Mouse (Mus musculus): ENCODE results near the gene Mtmr3.

The Mtmr3 gene

DNA sequence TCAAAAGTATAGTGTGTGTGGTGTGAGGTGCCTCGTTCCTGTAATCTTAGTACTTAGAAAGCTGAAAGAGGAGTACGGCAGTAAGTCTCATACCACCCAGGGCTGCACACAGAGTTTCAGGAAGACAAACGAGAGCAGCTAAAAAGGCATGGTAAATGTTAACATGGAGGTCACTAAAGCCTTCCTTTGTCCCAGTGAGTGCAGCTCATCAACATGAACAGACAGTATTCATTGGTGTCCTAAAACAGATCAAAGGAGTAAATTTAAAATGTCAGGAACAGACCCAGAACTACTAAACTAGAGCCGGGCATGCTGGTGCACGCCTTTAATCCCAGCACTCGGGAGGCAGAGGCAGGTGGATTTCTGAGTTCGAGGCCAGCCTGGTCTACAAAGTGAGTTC is 75.7 kb downstream of the Mtmr3 start:
- DNase-seq (ENCODE audit: low read depth): no peak

DNA sequence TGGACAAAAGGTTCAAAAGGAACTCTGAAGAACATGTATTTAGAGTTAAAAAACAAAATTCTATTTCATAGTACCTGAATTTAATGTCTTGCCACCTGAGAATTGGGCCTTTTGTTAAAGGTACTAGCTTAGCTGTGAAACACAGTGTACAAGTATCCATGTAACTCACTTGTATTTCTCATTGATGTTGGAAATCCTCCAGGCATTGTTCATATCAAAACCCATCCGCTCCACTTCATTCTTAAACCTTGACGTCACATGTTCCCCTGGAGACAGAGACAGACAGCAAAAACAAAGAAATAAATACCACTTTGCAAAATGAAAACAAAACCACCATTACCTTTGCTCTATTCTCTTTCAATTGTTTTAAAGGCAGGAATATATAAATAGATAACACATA is 87.2 kb downstream of the Mtmr3 start:
- no peak for DNase-seq (ENCODE audit: low read depth)

DNA sequence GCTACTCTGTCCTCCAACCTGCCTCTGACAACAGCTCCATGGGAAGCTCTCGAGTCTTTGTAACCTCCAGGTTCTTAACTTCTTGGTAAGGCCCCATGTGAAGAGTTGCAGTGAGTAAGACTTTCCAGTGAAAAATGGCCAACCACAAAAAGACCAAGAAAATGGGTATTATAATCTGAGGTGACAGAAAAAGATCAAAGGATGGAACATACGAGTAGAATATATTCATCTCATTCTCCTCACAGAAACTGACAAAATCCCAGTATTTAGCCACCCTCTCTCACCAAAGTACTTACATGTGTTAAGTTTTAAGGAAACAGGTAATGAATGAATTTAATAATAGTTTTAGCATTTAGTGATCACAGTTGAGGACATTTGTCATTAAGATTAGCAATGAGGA is 88.2 kb downstream of the Mtmr3 start:
- DNase-seq (ENCODE audit: low read depth): no peak

DNA sequence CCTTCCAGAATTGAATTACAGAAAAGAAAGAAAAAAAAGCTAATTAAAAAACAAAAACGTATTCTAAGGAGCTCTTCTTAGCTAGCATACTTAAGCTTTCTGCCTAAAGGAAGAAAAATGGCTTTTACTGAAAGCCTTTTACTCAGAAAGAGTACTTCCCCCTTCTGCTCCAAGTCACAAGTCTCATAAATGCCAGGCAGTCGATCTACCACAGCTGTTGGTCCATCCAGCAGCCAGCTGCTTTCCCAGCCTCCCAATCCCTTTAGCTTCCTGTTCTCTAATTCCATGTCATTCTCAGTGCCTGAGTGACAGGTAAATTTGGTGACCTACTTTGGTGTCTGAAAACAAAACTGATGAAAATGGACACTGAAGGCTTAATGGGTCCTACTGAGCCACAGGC is 92.5 kb downstream of the Mtmr3 start:
- no peak for DNase-seq (ENCODE audit: low read depth)

DNA sequence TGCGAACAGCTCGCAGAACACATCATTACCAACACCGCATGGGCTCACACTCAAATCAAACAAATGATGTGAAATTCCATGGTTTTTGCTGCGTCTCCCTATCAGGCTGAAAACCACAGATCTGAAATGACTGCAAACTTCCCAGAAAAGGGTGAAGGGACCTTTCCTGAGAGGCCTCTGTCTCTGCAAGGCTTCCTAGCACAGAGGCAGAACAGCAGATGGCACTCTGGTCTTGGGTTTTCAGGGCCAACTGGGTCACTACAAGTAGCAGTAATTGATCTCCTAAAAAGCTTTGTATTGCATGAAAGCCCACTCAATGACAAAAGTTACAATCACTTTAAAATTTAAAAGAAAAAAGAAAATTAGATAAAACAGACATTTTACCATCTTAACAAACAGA is 93.8 kb downstream of the Mtmr3 start:
- no peak for DNase-seq (ENCODE audit: low read depth)

DNA sequence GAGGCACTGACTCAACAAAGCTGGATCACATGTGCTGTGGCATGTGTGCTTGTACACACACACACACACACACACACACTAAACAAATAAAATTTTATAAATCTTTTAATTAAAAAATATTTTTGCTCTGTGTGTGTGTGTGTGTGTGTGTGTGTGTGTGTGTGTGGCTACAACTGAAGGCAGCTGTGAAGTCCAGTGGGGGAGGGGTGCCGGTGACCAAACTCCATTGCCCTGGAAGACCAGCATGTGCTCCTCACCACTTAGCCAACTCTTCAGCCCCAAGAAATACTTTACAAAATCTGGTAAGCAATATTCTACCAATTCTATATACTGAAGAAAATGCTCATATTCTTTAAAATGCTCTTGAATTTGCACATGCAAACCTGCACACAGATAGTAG is 94.4 kb downstream of the Mtmr3 start:
- DNase-seq (ENCODE audit: low read depth): no peak

DNA sequence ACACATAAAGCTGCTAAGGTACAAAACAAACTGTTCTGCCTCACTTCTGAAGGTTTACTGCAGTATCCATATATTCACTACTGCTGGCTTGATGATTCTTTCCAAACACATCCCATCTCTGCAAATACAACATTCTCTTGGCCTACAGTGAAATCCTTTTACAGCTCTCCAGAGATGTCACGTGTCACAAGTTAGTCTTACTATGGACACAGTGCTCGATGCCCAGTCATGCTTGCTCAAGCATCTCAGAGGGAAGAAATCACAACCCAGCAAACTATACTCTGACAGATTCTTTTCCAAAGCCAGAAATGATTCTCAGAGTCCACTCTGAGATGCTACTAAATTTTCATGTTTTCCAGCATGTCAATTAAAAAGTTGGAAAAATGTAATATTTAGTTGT is 95.2 kb downstream of the Mtmr3 start:
- DNase-seq (ENCODE audit: low read depth): no peak

DNA sequence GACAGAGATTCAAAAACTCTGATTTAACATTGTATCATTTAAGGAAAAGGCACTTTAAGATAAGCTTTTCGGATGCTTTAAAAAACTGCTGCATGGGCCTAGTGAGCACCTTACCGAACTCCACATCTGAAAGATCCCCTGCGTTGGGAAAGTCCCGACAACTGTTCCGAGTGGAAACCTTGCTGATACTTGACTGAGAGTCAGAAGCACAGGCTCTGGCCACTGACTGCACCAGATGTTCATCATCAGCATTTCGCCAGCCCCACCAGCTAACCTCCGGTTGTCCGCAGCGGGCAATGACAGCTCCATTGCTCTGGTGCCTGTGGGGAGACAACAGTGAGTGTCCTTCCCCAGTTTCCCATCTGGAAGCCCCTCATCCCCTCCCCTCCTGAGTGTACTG is 95.9 kb downstream of the Mtmr3 start:
- DNase-seq (ENCODE audit: low read depth): no peak

DNA sequence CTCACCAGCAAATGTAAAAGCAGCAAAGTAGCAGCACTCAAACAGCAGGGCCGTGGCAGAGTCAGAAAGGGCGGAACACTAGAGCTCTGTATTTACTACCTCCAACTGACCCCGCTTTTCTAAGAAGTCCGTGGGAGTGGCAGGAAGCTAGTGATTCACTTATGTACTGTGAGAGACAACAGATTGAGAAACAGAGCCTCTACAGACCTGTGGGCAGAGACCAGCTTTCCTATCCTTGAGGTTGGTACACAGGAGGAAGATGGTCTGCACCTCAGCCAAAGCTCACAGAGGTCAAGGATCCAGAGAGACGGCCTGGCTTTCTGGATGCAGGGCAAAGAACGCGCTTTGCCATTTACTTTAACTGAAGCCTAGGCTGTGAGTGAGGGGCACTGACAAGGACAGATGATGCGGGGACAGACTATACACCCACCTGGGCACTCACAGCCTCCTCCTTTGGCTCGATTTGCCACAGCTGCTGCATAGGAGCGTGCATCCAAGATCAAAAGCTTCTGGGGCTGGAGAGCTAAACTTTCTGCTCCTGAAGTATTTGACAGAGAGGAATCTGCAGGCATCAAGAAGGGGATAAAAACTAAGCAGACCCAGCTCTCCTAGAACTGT is 97.1 kb downstream of the Mtmr3 start:
- DNase-seq (ENCODE audit: low read depth): no peak

DNA sequence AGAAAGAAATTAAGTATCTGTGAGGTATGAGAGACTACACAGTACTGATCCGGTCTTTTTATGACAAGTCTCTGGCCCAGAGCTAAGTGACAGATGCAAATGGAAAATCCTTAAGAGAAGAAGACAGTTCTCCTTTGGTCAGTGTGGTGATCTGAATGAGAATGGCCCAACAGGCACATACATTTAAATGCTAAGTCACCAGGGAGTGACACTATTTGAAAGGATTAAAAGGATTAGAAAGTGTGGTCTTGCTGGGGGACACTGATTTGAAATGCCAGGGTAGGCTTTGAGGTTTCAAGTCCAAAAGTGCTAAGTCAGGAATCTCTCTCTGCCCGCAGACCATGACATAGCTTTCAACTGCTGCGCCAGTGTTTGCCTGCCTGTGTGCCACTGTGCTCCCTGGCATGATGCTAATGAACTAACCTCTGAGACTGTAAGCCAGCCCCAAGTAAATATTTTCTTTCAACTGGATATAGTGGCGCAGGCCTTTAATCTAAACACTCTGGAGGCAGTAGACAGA is 99.6 kb downstream of the Mtmr3 start:
- DNase-seq (ENCODE audit: low read depth): no peak

DNA sequence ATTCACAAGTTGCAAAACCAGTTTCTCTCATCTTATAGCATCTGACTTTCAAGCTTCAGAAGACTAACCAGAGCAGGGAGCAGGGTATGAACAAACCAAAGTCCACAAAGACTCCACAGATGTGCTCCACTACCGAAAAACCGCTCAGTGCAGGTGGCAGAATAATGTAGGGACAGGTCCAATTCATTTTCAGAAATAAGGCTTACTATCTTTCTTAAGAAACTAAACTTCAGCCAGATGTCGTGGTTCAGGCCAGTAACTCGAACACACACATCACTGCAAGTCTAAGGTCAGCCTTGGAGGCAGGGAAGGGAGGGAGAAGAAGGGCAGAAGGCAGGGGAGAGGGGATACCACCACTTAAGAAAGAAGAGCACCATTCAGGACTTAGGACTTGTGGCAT is 105.5 kb downstream of the Mtmr3 start:
- no peak for DNase-seq (ENCODE audit: low read depth)

DNA sequence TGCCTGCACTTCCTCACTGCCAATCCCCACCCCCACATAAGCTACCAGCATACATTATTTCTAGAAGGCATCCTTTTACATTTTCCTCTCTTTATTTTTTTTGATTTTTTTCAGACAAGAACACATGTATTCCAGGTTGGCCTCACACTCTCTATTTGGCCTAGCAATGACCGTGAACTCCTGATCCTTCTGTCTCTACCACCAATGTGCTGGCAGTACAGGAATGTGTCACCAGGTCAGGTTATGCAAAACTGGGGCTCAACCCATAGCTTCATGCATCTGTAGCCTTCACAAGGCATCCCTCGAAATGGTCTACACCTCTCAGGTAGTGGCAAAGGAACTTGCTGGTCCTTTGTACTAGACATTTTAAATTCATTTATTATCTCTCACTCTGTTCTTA is 105.9 kb downstream of the Mtmr3 start:
- DNase-seq (ENCODE audit: low read depth): no peak

DNA sequence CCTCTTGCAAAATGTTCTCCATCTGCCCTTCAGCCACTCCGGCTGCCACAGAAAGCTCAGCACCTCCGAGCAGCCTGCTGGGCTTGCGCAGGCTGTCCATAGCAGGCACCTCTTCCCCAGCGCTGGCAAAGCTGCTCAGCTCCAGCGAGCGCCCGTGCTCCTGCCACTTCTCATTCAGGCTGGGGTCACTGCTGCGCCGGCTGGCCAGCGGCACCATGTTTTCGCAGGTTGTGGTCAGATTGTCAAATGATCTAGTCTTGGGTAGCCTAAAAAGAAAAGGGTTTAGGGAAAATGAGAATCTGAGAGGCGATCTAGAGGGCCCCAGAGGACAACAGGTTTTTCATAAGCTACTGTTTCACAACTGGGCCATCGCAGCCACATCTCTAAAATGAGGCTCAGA is 106.3 kb downstream of the Mtmr3 start:
- no peak for DNase-seq (ENCODE audit: low read depth)

DNA sequence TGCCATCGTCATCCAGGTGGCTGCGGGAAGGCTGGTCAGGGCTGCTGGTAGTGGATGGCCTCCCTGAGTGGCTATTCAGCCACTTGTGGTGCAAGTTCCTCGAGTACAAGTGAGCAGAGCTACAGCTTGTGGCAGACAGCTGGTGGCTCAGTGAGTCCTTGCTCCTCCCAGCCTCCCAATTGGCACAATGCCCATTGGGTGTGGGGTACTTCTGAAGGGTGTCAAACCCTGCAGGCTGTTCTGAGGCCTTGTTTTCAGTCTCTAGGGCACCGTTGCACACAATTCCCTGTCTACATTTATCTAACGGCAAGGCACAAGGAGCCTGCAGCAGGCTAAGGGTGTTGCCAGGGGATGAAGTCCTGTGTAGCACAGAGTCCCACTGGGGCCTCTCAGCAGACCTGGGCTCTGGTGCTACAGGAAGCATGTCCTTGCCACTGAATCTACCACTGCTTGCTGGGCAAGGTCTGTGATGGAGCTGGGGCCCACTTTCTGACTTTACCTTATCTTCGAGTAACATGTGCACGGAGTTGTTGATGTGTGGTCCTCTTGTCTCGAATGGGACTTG is 107.2 kb downstream of the Mtmr3 start:
- peak; percentile 68 for DNase-seq (ENCODE audit: low read depth)

DNA sequence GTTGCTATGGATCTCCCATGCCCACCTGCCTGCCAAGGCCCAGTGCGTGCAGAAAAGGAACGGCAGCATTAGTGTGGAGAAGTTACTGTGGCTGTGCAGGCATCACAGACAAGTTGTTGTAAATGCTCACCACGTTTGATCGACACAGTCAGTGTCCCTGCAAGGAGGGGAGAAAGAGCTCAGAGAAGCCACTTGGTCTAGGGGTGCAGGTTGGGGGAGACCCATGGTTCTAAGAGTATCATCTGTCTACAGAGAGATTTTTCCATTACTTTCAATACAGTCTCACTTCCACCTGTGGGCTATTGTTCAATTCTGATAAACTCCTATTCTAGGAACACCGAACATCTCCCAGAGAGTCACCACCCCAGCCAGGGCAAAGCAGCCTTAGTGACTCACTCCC is 110.1 kb downstream of the Mtmr3 start:
- no peak for DNase-seq (ENCODE audit: low read depth)

DNA sequence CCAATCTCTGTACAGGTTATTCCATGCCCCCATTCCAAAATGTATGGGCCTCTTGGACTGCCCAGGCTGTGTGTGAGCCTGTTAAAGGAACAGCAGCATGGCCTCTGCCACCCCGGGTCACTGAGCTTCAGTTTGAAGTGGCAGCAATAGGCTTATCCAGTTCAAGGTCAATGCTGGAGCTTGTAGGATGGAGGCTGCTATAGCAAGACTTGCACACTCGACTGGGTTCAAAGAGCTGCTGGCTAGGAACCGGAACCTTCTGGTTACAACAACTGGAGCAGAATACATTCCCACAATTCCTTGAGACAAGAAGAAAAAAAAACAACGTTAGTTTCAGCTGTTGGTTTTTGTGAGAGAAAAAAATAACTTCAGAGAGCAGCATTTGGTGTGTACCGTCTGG is 112.0 kb downstream of the Mtmr3 start:
- no peak for DNase-seq (ENCODE audit: low read depth)

DNA sequence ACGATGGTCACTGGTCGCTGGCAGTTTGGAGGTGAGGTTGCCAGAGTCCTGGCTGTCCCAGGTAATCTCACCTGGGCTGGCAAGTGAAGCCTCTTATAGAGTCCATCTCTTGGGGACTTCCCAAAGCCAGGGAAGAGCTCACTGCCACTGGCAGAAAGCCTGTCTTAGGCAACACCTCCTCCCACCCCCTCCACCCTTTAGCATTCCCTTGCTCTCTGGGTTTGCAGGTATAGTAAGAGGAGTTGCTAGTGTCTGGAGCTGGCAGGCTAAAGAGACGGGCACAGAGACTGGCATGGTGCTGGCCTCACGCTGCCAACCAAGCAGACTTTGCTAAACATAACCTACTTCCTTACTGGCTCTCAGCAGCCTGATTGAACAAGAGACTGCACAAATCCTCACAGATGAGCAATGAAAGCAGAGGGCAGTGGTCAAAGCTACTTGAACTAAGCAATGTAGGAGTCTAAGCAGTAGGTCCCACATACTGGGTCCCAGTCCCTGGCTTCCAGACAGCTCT is 118.4 kb downstream of the Mtmr3 start:
- DNase-seq (ENCODE audit: low read depth): no peak

DNA sequence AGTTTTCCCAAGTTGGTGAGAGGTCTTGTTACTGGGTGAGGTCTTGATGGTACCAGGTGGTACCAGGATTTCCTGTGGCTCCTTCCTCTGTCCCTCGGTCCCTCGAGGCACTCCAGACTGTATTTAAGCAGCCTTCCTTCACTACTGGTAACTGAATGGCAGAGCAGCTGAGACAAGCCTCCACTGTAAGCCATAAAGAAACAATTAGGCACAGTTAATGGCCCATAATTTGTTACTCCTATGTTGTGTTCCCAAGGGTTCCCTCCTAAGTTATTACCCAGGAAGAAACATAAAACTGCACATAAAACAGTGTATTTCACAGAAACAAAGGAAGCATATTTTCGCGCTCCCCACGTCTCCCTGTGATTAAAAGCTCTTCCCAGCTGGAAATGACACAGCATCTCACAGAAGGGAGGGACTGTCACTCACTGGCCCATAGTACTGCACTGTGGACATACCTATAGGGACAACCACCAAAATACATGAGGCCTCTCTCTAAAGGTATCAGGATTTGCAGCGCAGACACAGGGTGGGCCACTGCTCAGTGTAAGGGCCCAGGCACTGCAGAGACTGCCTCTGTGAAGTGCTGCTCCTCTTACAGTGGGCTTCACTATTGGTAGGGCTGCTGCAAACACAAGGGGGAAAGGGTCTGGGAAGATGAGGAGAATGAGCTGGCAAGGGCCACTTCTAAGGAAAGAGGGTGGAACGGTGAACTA is 122.0 kb downstream of the Mtmr3 start:
- DNase-seq (ENCODE audit: low read depth): no peak

DNA sequence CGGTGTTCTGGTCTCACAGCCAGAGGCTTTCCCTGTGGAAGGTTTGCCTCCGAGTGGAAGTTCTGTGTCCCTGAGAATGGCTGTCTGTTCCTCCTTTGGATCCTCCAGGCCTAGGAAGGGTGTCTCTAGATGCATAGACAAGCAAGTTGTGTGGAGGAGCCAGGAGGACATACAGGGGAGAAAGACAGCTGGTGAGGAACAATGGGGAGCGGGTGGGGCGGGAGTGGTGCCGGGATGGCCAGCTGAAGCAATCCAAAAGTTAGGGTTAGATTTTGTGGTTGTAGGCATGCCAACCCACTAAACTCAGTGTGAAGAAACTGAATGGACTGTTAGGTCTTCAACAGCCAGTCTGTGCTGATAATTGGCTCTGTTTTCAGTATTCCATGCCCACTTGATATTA is 122.9 kb downstream of the Mtmr3 start:
- DNase-seq (ENCODE audit: low read depth): no peak

DNA sequence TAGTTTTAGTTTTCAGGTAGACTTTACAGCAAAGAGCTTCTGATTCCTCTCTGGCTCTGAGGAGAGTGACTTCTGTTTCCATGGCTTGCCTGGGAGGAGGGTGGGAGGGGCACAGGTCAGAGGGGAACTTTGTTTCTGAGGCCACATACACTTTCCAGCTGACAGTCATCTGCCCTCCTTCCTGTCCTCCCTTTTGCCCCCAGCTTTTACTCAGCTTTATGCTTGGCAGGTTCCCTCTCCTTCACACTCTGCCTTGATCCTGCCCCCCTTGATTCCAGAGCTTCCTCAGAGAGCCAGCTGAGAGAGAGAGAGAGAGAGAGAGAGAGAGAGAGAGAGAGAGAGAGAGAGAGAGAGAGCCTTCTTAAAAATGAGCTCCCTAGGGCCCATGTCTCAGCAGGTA is 123.4 kb downstream of the Mtmr3 start:
- DNase-seq (ENCODE audit: low read depth): no peak

DNA sequence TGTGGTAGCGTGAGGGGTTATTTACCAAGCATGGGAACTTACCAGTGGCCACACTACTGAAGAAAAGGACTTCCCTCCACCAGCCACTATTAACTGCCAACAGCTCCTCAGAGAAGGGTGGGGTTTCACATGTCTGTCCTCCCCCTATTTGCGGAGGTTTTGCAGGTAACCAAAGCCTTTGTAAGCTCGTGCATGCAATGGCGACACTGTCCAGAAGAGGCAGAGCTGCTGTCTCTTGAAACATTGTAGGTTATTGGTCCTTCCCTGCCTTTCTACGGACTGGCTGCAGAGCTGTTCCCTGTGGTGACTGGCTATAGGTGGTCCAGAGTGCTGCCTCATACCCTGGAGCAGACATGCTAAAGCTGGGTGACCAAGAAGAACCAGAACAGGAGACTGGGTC is 125.6 kb downstream of the Mtmr3 start:
- no peak for DNase-seq (ENCODE audit: low read depth)

DNA sequence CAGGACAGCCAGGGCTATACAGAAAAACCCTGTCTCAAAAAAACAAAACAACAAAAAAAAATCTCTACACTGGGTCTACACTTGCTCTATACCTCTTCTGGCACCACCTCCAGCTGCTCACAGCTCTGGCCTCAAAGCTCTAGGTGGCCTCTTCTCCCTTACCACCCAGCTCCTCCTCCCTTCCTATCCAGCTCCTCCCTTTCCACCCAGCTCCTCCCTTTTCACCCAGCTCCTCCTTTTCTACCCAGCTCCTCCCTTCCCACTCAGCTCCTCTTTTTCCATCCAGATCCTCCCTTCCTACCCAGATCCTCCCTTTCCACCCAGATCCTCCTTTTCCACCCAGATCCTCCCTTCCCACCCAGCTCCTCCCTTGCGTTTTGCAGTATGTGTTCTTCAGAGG is 127.2 kb downstream of the Mtmr3 start:
- no peak for DNase-seq (ENCODE audit: low read depth)

DNA sequence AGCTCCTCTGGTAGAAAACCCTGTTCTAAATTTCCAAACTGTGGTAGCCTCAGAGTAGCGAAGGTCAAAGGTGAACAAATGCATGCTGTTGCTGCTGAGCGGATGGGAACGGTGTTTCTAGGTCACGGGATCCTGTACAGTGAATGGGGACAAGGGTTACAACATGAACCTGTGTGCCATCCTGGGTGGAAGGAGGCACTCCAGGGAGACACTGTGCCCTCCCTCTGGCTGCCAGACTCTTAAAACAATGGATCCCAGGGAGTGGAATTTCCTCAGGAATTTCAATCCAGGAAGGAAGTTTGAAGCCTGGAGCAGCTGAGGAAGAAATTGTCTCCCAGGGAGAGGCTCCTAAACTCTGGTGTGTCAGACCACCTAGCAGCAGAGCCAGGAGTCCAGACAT is 128.5 kb downstream of the Mtmr3 start:
- DNase-seq (ENCODE audit: low read depth): no peak

DNA sequence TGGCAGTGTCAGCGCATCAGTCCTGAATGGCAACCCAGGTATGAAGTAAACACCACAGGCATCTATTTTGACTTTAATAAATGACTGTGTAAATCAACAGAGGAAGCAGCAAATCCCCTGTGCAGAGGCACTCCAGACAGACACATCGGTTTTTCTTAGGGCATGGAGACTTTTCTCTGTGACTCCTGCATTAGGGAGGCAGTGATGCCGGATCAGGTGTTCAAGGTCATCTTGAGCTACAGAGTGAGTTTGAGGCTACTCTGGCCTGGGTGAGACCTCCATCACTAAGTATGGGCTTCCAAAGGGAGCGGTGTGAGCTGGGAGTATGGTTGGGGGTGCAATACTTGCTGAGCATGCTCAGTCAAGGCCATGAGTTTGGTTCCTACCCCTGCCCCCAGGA is 130.0 kb downstream of the Mtmr3 start:
- DNase-seq (ENCODE audit: low read depth): no peak
